Mouse (Mus musculus): ENCODE results near the gene Nf1.

Gene Nf1

GRCm38 (mm10) chr11:79589317-79590075 lies 250.0 kb downstream of the Nf1 start:
- no peak for DNase-seq (ENCODE audit: low spot score)

GRCm38 (mm10) chr11:79590664-79591590 lies 251.4 kb downstream of the Nf1 start, which contains the start of gene Rab11fip4:
Rab11fip4 (plus strand) TSS chr11:79591212.
- DNase-seq (ENCODE audit: low spot score) = no peak

GRCm38 (mm10) chr11:79591591-79591975 lies 252.1 kb downstream of the Nf1 start:
- DNase-seq (ENCODE audit: low spot score) = no peak

GRCm38 (mm10) chr11:79593495-79593894 lies 254.0 kb downstream of the Nf1 start:
- DNase-seq (ENCODE audit: low spot score) = no peak

- DNase-seq (ENCODE audit: low spot score) = no peak
Observed at GRCm38 (mm10) chr11:79610454-79610853, 271.0 kb downstream of the Nf1 start.

GRCm38 (mm10) chr11:79611011-79611666 lies 271.6 kb downstream of the Nf1 start:
- DNase-seq (ENCODE audit: low spot score) = no peak

- DNase-seq (ENCODE audit: low spot score) = no peak
Observed at GRCm38 (mm10) chr11:79612046-79612600, 272.6 kb downstream of the Nf1 start.

- DNase-seq (ENCODE audit: low spot score) = no peak
Observed at GRCm38 (mm10) chr11:79613084-79613483, 273.6 kb downstream of the Nf1 start.

- no peak for DNase-seq (ENCODE audit: low spot score)
Observed at GRCm38 (mm10) chr11:79613711-79614110, 274.2 kb downstream of the Nf1 start.

GRCm38 (mm10) chr11:79614880-79615279 lies 275.4 kb downstream of the Nf1 start:
- no peak for DNase-seq (ENCODE audit: low spot score)

GRCm38 (mm10) chr11:79615871-79616270 lies 276.4 kb downstream of the Nf1 start:
- no peak for DNase-seq (ENCODE audit: low spot score)

- no peak for DNase-seq (ENCODE audit: low spot score)
Observed at GRCm38 (mm10) chr11:79617991-79618390, 278.5 kb downstream of the Nf1 start.

- no peak for DNase-seq (ENCODE audit: low spot score)
Observed at GRCm38 (mm10) chr11:79623029-79623428, 283.5 kb downstream of the Nf1 start.

- no peak for DNase-seq (ENCODE audit: low spot score)
Observed at GRCm38 (mm10) chr11:79624801-79625302, 285.4 kb downstream of the Nf1 start.

- DNase-seq (ENCODE audit: low spot score) = no peak
Observed at GRCm38 (mm10) chr11:79628716-79629115, 289.2 kb downstream of the Nf1 start.

- DNase-seq (ENCODE audit: low spot score) = no peak
Observed at GRCm38 (mm10) chr11:79629752-79630374, 290.4 kb downstream of the Nf1 start.

- no peak for DNase-seq (ENCODE audit: low spot score)
Observed at GRCm38 (mm10) chr11:79630521-79630920, 291.0 kb downstream of the Nf1 start.
